Mouse (Mus musculus): ENCODE results near the gene Gpc6. TPM values are rescaled to one million over a fixed set of nuclear protein-coding genes. Genes with fewer than 3 reads are reported as not detected.
"Not testable (repeated sequence)": the region's sequence is repeated elsewhere in the genome, so short reads cannot be mapped to it uniquely, and the experiment has no call there.

Gpc6 gene
- polyA plus RNA-seq, 1 experiment from 2014 or later: 20.1 TPM

- ATAC-seq (replicated peaks; ENCODE audit: insufficient number of reproducible peaks, insufficient read depth, low FRiP score, low read depth): no peak
- WGBS: 68% methylated on average over 6 of the region's 6 CpGs
- Histone ChIP-seq H3K9me3 (replicated peaks) (no peaks in the 10 kb centered on the region), H3K27ac (no peak overlapping the region), H3K36me3 (no peaks in the 10 kb centered on the region), H3K4me3 (no peak overlapping the region), H3K27me3 (no peaks in the 10 kb centered on the region), H3K9ac (no peak overlapping the region), H3K4me1 (replicated peaks) (no peaks in the 10 kb centered on the region), H3K4me2 (no peak overlapping the region)
These were observed 494.6 kb downstream of the Gpc6 start for GRCm38 (mm10) chr14:117419561-117420218.

GRCm38 (mm10) chr14:117421170-117421569 is 496.1 kb downstream of the Gpc6 start:
- H3K4me2 ChIP-seq: no peak overlapping the region
- no peaks in the 10 kb centered on the region for H3K9me3 ChIP-seq (replicated peaks)
- H3K27ac ChIP-seq: no peak overlapping the region
- no peak overlapping the region for H3K9ac ChIP-seq
- 57% methylated on average over 3 of the region's 3 CpGs for WGBS
- no peaks in the 10 kb centered on the region for H3K4me1 ChIP-seq (replicated peaks)
- H3K36me3 ChIP-seq: no peaks in the 10 kb centered on the region
- H3K4me3 ChIP-seq: no peak overlapping the region
- no peaks in the 10 kb centered on the region for H3K27me3 ChIP-seq
- no peak for ATAC-seq (replicated peaks; ENCODE audit: insufficient number of reproducible peaks, insufficient read depth, low FRiP score, low read depth)

DNA sequence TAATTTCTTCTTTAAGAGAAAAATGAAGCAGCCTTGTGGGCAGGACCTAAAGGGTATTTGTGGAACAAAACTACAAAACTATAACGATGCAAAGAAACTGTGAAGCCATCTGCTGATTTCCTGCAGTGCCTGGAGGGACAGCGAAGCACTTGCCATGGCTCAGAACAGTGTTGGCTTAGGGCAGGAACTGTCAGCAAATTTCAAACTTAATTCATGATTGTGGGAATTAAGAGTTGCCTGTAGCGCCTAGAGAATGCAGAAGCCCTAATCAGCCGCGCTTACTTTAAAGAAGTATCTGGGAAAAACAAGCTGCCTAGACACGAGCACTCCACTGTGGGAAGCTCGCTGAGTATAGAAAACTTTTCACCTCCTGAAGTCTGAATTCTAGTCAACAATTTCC is 501.0 kb downstream of the Gpc6 start:
- H3K9ac ChIP-seq: no peak overlapping the region
- H3K36me3 ChIP-seq: no peaks in the 10 kb centered on the region
- no peak overlapping the region for H3K4me2 ChIP-seq
- H3K27me3 ChIP-seq: no peaks in the 10 kb centered on the region
- H3K27ac ChIP-seq: no peak overlapping the region
- no peaks in the 10 kb centered on the region for H3K4me1 ChIP-seq (replicated peaks)
- 49% methylated on average over 7 of the region's 7 CpGs for WGBS
- H3K4me3 ChIP-seq: no peak overlapping the region
- no peaks in the 10 kb centered on the region for H3K9me3 ChIP-seq (replicated peaks)
- no peak for ATAC-seq (replicated peaks; ENCODE audit: insufficient number of reproducible peaks, insufficient read depth, low FRiP score, low read depth)

DNA sequence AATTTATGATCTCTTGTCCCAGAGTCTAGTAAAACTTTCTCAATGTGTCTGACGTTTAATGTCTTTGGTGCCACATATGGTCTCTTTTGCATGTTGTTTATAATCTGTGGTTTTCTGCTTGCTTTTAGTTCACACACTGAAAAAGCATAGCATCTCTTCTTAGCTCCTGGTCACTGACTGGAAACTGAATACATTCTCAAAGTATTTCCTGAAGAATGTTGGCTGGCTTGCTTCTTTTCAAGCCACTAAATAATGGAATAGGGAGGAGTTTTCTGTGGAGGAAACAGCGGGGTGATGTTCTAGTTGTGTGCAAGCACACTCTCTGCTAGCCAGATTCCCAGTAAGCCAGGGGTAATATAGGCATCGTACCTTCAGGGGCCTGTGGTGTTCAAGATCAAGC is 502.7 kb downstream of the Gpc6 start:
- 60% methylated on average over 3 of the region's 3 CpGs for WGBS
- no peaks in the 10 kb centered on the region for H3K36me3 ChIP-seq
- no peak for ATAC-seq (replicated peaks; ENCODE audit: insufficient number of reproducible peaks, insufficient read depth, low FRiP score, low read depth)

GRCm38 (mm10) chr14:117435739-117436138 is 510.6 kb downstream of the Gpc6 start:
- WGBS: 90% methylated on average over 13 of the region's 13 CpGs

More for the DNA sequence above, 502.7 kb downstream of the Gpc6 start:
- Histone ChIP-seq H3K27me3 (no peaks in the 10 kb centered on the region), H3K27ac (no peak overlapping the region), H3K9me3 (replicated peaks) (no peaks in the 10 kb centered on the region), H3K4me2 (no peak overlapping the region), H3K4me3 (no peak overlapping the region), H3K4me1 (replicated peaks) (no peaks in the 10 kb centered on the region), H3K9ac (no peak overlapping the region)

GRCm38 (mm10) chr14:117446675-117447231 is 521.6 kb downstream of the Gpc6 start:
- H3K9ac ChIP-seq; H3K9me3 ChIP-seq (replicated peaks); H3K27ac ChIP-seq; H3K4me3 ChIP-seq; H3K4me2 ChIP-seq; H3K36me3 ChIP-seq; H3K27me3 ChIP-seq; H3K4me1 ChIP-seq (replicated peaks): not testable (repeated sequence)
- WGBS: 88% methylated on average over 2 of the region's 2 CpGs
- peak; percentile 39; the same call in 1 of the 2 replicates for ATAC-seq (replicated peaks; ENCODE audit: insufficient number of reproducible peaks, insufficient read depth, low FRiP score, low read depth)

More at GRCm38 (mm10) chr14:117435739-117436138, 510.6 kb downstream of the Gpc6 start:
- H3K9me3 ChIP-seq (replicated peaks): no peaks in the 10 kb centered on the region
- H3K9ac ChIP-seq: no peak overlapping the region
- ATAC-seq (replicated peaks; ENCODE audit: insufficient number of reproducible peaks, insufficient read depth, low FRiP score, low read depth): no peak
- no peaks in the 10 kb centered on the region for H3K36me3 ChIP-seq
- no peak overlapping the region for H3K4me2 ChIP-seq
- H3K4me3 ChIP-seq: no peak overlapping the region
- no peaks in the 10 kb centered on the region for H3K27me3 ChIP-seq
- no peak overlapping the region for H3K27ac ChIP-seq
- no peaks in the 10 kb centered on the region for H3K4me1 ChIP-seq (replicated peaks)

GRCm38 (mm10) chr14:117451391-117451991 is 526.4 kb downstream of the Gpc6 start:
- ATAC-seq (replicated peaks; ENCODE audit: insufficient number of reproducible peaks, insufficient read depth, low FRiP score, low read depth): no peak
- Histone ChIP-seq H3K9me3 (replicated peaks) (no peaks in the 10 kb centered on the region), H3K27me3 (no peaks in the 10 kb centered on the region), H3K4me2 (no peak overlapping the region), H3K9ac (no peak overlapping the region), H3K27ac (no peak overlapping the region), H3K36me3 (no peaks in the 10 kb centered on the region), H3K4me1 (replicated peaks) (no peaks in the 10 kb centered on the region), H3K4me3 (no peak overlapping the region)
- WGBS: 43% methylated on average over 3 of the region's 3 CpGs

DNA sequence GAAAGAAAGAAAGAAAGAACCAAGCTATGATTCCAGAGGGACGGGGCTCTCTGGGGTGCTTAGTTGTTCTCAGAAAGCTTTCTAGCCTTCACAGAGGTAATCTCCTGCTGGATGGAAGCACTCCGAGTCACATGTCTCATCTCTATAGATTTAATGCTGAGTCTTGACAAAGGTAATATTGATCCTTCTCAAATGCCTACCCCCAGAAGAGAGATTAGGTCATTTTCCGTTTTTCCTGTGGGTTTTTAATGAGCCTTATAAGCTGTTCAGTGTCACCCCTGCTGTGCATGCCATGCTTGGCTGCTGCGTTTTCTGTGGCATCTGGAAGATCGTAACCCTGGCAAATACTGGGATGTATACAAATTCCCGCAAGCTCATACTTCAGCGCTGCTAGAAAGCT is 527.0 kb downstream of the Gpc6 start:
- no peak overlapping the region for H3K27ac ChIP-seq
- H3K36me3 ChIP-seq: no peaks in the 10 kb centered on the region
- ATAC-seq (replicated peaks; ENCODE audit: insufficient number of reproducible peaks, insufficient read depth, low FRiP score, low read depth): no peak
- no peaks in the 10 kb centered on the region for H3K27me3 ChIP-seq
- no peak overlapping the region for H3K4me2 ChIP-seq
- WGBS: 80% methylated on average over 7 of the region's 7 CpGs
- H3K9me3 ChIP-seq (replicated peaks): no peaks in the 10 kb centered on the region
- no peak overlapping the region for H3K4me3 ChIP-seq
- H3K4me1 ChIP-seq (replicated peaks): no peaks in the 10 kb centered on the region
- no peak overlapping the region for H3K9ac ChIP-seq

- Histone ChIP-seq H3K9ac (no peak overlapping the region), H3K4me1 (replicated peaks) (no peaks in the 10 kb centered on the region), H3K36me3 (no peaks in the 10 kb centered on the region), H3K4me3 (no peak overlapping the region), H3K27me3 (no peaks in the 10 kb centered on the region), H3K27ac (no peak overlapping the region), H3K4me2 (no peak overlapping the region), H3K9me3 (replicated peaks) (no peaks in the 10 kb centered on the region)
- no peak for ATAC-seq (replicated peaks; ENCODE audit: insufficient number of reproducible peaks, insufficient read depth, low FRiP score, low read depth)
- WGBS: 70% methylated on average over 2 of the region's 2 CpGs
These were observed 548.3 kb downstream of the Gpc6 start for GRCm38 (mm10) chr14:117473378-117473777.

GRCm38 (mm10) chr14:117478879-117479278 is 553.8 kb downstream of the Gpc6 start:
- no peak for ATAC-seq (replicated peaks; ENCODE audit: insufficient number of reproducible peaks, insufficient read depth, low FRiP score, low read depth)
- no peak overlapping the region for H3K27ac ChIP-seq
- no peaks in the 10 kb centered on the region for H3K36me3 ChIP-seq
- WGBS: 34% methylated on average over 3 of the region's 3 CpGs
- H3K4me2 ChIP-seq: no peak overlapping the region
- H3K4me3 ChIP-seq: no peak overlapping the region
- no peaks in the 10 kb centered on the region for H3K9me3 ChIP-seq (replicated peaks)
- H3K9ac ChIP-seq: no peak overlapping the region
- 0 out of 2 replicates have a peak, but pooled peaks cover 3% of the 10 kb centered on the region for H3K4me1 ChIP-seq (replicated peaks)
- no peaks in the 10 kb centered on the region for H3K27me3 ChIP-seq

DNA sequence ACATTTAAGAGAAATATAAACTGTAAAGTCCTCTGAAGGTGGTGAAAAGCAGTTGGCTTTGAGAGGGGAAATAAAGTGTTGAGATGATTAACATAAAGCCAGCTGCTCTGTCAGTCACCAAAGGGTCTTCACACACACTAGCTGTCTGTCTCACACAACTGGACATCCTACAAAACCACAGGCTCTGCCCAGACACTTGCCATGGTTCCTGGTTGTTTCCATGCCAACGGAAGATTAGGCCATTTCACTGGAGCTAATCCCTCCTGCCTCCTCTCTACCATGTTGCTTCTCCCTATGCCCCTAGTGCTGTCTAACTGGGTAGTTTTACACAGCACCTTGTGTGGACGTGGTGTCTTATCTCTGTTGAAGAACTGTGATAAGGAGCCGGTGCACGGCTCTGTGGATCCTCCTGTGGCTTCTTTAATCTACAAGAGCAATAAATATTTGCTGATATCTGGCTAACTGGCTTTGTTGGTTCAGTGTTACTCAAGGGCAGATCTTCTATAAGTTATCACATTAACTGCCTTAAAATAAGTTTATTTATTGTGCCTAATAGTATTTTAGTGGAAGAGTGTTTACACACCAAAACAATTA is 562.1 kb downstream of the Gpc6 start:
- Histone ChIP-seq H3K9me3 (replicated peaks) (no peaks in the 10 kb centered on the region), H3K36me3 (no peaks in the 10 kb centered on the region), H3K27ac (no peak overlapping the region), H3K4me1 (replicated peaks) (no peaks in the 10 kb centered on the region), H3K4me2 (no peak overlapping the region), H3K4me3 (no peak overlapping the region), H3K9ac (no peak overlapping the region), H3K27me3 (no peaks in the 10 kb centered on the region)
- no peak for ATAC-seq (replicated peaks; ENCODE audit: insufficient number of reproducible peaks, insufficient read depth, low FRiP score, low read depth)
- 35% methylated on average over 4 of the region's 4 CpGs for WGBS
